Mouse (Mus musculus) C2C12 (cell line): ENCODE data around the gene Hist3h2a. TPM values are rescaled to one million over a fixed set of nuclear protein-coding genes. Genes with fewer than 3 reads are reported as not detected.
A peak's percentile ranks its signal among the peaks of the same experiment; 100 is the strongest.

ENCODE experiments used
- H3K27me3 ChIP-seq: one replicate; pipeline ENCODE4 v1.6.1; 2011; ENCODE audit not compliant: control insufficient read depth, insufficient read depth, insufficient read length
- H3K36me3 ChIP-seq: one replicate; pipeline ENCODE4 v1.6.1; 2011; ENCODE audit not compliant: control insufficient read depth, insufficient read depth
- H3K4me3 ChIP-seq: one replicate; pipeline ENCODE4 v1.5.1; 2011; ENCODE audit warnings: mild to moderate bottlenecking, control low read depth; ENCODE audit not compliant: poor library complexity, insufficient read depth, severe bottlenecking
- H3K79me2 ChIP-seq: one replicate; pipeline ENCODE4 v1.6.1; 2011; ENCODE audit not compliant: control insufficient read depth, insufficient read depth
- H3K79me3 ChIP-seq: one replicate; pipeline ENCODE4 v1.6.1; 2011; ENCODE audit warnings: low read depth, control low read depth
- H3ac ChIP-seq: one replicate; pipeline ENCODE3; 2011; ENCODE audit warnings: low read depth; ENCODE audit not compliant: control insufficient read depth, insufficient read length
- CEBPB ChIP-seq: IDR thresholded peaks from one replicate; pipeline ENCODE4 v1.6.1; 2011; ENCODE audit warnings: low read depth, mild to moderate bottlenecking, control low read depth, moderate library complexity
- CTCF ChIP-seq: IDR thresholded peaks from one replicate; pipeline ENCODE4 v1.5.1; 2011; ENCODE audit not compliant: control insufficient read depth, insufficient read depth, insufficient read length
- FOSL1 ChIP-seq: IDR thresholded peaks from one replicate; pipeline ENCODE4 v1.8.0; 2011; ENCODE audit warnings: mild to moderate bottlenecking, low read length; ENCODE audit not compliant: poor library complexity, insufficient read depth, severe bottlenecking
- MAX ChIP-seq: IDR thresholded peaks from one replicate; pipeline ENCODE4 v1.6.1; 2011; ENCODE audit warnings: mild to moderate bottlenecking, control low read depth
- MYOD1 ChIP-seq: IDR thresholded peaks from one replicate; pipeline ENCODE4 v1.6.1; 2011; ENCODE audit warnings: low read depth; ENCODE audit not compliant: control insufficient read depth, insufficient read length
- MYOG ChIP-seq: IDR thresholded peaks from one replicate; pipeline ENCODE4 v1.6.1; 2011; ENCODE audit not compliant: control insufficient read depth, insufficient read length; ENCODE audit errors: extremely low read depth
- USF1 ChIP-seq: IDR thresholded peaks from one replicate; pipeline ENCODE4 v1.6.1; 2011; ENCODE audit warnings: low read depth, mild to moderate bottlenecking, control low read depth, moderate library complexity
- long read RNA-seq, 2 experiments: library from polyadenylated mRNA; unstranded; transcript quantifications; one replicate each; pipeline ENCODE4 v2.0.0; 2019 to 2020
- polyA plus RNA-seq: library from polyadenylated mRNA; unstranded; fragments of >200 nt; fragmentation: generic; extraction: Trizol; gene quantifications from one replicate; pipeline ENCODE4 v1.2.1, GENCODE M21; 2012; ENCODE audit warnings: missing spikeins

The Hist3h2a gene
- 11.4 TPM for polyA plus RNA-seq
- long read RNA-seq, experiment 1, transcript Hist3h2a-201 (1 exons, 2,146 nt): major isoform, 14 of 14 reads
- long read RNA-seq, experiment 1, partial matches to known transcripts: 0 of 14 reads
- long read RNA-seq, experiment 1, other reads (novel, unspliced or antisense): 0 of 14 reads
- long read RNA-seq, experiment 2, partial matches to known transcripts: 0 of 3 reads
- long read RNA-seq, experiment 2, other reads (novel, unspliced or antisense): 0 of 3 reads

- peaks cover 17% of the 10 kb centered on the region for H3K79me3 ChIP-seq
- peak within 1 kb of the TSS; percentile 87 for H3ac ChIP-seq
- H3K27me3 ChIP-seq: peaks cover 4% of the 10 kb centered on the region
- peaks cover 29% of the 10 kb centered on the region for H3K79me2 ChIP-seq
- TF ChIP-seq USF1: peak; percentile 59
- TF ChIP-seq MAX: peak; percentile 50
- peak; percentile 4 for TF ChIP-seq CEBPB
- TF ChIP-seq CTCF: peak; percentile 41
- no peak for TF ChIP-seq FOSL1
- peak within 1 kb of the TSS; percentile 57 for H3K4me3 ChIP-seq
- H3K36me3 ChIP-seq: peaks cover 24% of the 10 kb centered on the region
Observed at GRCm38 (mm10) chr11:58954420-58955142, at the start of gene Hist3h2a, which contains the start of gene Trim17. Gene Hist3h2a (plus strand): TSS chr11:58954685. Gene Trim17 (plus strand): TSS chr11:58954685.

GRCm38 (mm10) chr11:58904838-58905237 lies 49.6 kb upstream of the Hist3h2a start:
- Histone ChIP-seq H3ac (no peak overlapping the region), H3K27me3 (no peaks in the 10 kb centered on the region), H3K36me3 (peaks cover 7% of the 10 kb centered on the region), H3K79me3 (no peaks in the 10 kb centered on the region), H3K79me2 (peaks cover 14% of the 10 kb centered on the region), H3K4me3 (no peak overlapping the region)
- no peak for TF ChIP-seq FOSL1
- no peak for TF ChIP-seq CTCF
- no peak for TF ChIP-seq USF1
- TF ChIP-seq MAX: no peak
- no peak for TF ChIP-seq MYOD1
- no peak for TF ChIP-seq CEBPB
- TF ChIP-seq MYOG: no peak

GRCm38 (mm10) chr11:58913776-58914175 lies 40.7 kb upstream of the Hist3h2a start:
- Histone ChIP-seq H3K27me3 (peaks cover 1% of the 10 kb centered on the region), H3K79me2 (no peaks in the 10 kb centered on the region)
- TF ChIP-seq CTCF (no peak), MYOG (no peak), FOSL1 (no peak), CEBPB (no peak), USF1 (no peak), MYOD1 (no peak), MAX (no peak)

GRCm38 (mm10) chr11:58914461-58915028 lies 39.9 kb upstream of the Hist3h2a start:
- Histone ChIP-seq H3K4me3 (no peak overlapping the region), H3K27me3 (peaks cover 7% of the 10 kb centered on the region), H3K79me2 (no peaks in the 10 kb centered on the region), H3K79me3 (no peaks in the 10 kb centered on the region), H3K36me3 (no peaks in the 10 kb centered on the region), H3ac (no peak overlapping the region)
- TF ChIP-seq CTCF (peak; percentile 15), FOSL1 (no peak), CEBPB (no peak), MAX (no peak), MYOG (no peak), MYOD1 (no peak)

More at GRCm38 (mm10) chr11:58913776-58914175, 40.7 kb upstream of the Hist3h2a start:
- no peaks in the 10 kb centered on the region for H3K79me3 ChIP-seq
- no peak overlapping the region for H3ac ChIP-seq
- no peak overlapping the region for H3K4me3 ChIP-seq
- H3K36me3 ChIP-seq: no peaks in the 10 kb centered on the region

- Histone ChIP-seq H3K36me3 (no peaks in the 10 kb centered on the region), H3ac (no peak overlapping the region), H3K79me3 (no peaks in the 10 kb centered on the region), H3K4me3 (no peak overlapping the region), H3K79me2 (no peaks in the 10 kb centered on the region), H3K27me3 (peaks cover 23% of the 10 kb centered on the region)
- TF ChIP-seq MYOD1: no peak
- TF ChIP-seq FOSL1: no peak
- no peak for TF ChIP-seq USF1
- no peak for TF ChIP-seq MYOG
- TF ChIP-seq MAX: no peak
- no peak for TF ChIP-seq CTCF
Observed at GRCm38 (mm10) chr11:58916879-58917744, 37.4 kb upstream of the Hist3h2a start.
